In genomic region chr3:131190671-131191367, GRCm38 (mm10) we compare ENCODE assay signal across 21 mouse cellular contexts.
DNase-seq lines count a peak whose midpoint lies in the region; ATAC-seq lines count a peak whose summit lies in the region.
"Had no signal": no experiment of that assay in that cellular context is flagged by ENCODE, and none has a peak within 500 bp of the region (broad histone marks: within the 10 kb centered on the region; RNA-seq: fewer than 3 reads in every experiment).

No protein-coding gene starts in this region.

- no peak for ATAC-seq in CD4-positive, CD25-positive, alpha-beta regulatory T cell, adult 4 months
- ATAC-seq in kidney, embryonic 15.5 days (replicated peaks; ENCODE audit: low FRiP score) = 0 out of 2 replicates have a peak, but pooled peaks have one; percentile 40
- ATAC-seq in midbrain, embryonic 13.5 days = 0 out of 2 replicates have a peak, but pooled peaks have one; percentile 55

- no peak overlapping the region for H3K9ac ChIP-seq in kidney, embryonic 15.5 days
- no peak overlapping the region for H3K9ac ChIP-seq in midbrain, embryonic 13.5 days (replicated peaks)
- H3K9ac ChIP-seq: embryonic facial prominence, embryonic 12.5 days; forebrain, postnatal 0 days; hindbrain, embryonic 12.5 days had no signal

- 74% methylated on average over 19 of the region's 19 CpGs for WGBS in kidney, embryonic 15.5 days
- WGBS in midbrain, embryonic 13.5 days = 87% methylated on average over 19 of the region's 19 CpGs
- WGBS in midbrain, embryonic 10.5 days = 88% methylated on average over 19 of the region's 19 CpGs

- no peak overlapping the region for H3K4me3 ChIP-seq in kidney, embryonic 15.5 days (replicated peaks)
- no peak overlapping the region for H3K4me3 ChIP-seq in midbrain, embryonic 13.5 days (replicated peaks)
- H3K4me3 ChIP-seq in midbrain, embryonic 10.5 days = no peak overlapping the region
- H3K4me3 ChIP-seq: embryonic facial prominence, embryonic 12.5 days; heart, embryonic 10.5 days; hindbrain, embryonic 12.5 days had no signal

- H3K27me3 ChIP-seq in kidney, embryonic 15.5 days = no peaks in the 10 kb centered on the region
- H3K27me3 ChIP-seq in midbrain, embryonic 13.5 days = no peaks in the 10 kb centered on the region
- no peaks in the 10 kb centered on the region for H3K27me3 ChIP-seq in midbrain, embryonic 10.5 days (ENCODE audit: low read depth, poor library complexity, severe bottlenecking)
- H3K27me3 ChIP-seq: embryonic facial prominence, embryonic 12.5 days; hindbrain, embryonic 12.5 days had no signal

- H3K36me3 ChIP-seq in kidney, embryonic 15.5 days = no peaks in the 10 kb centered on the region
- peaks cover 31% of the 10 kb centered on the region for H3K36me3 ChIP-seq in midbrain, embryonic 13.5 days
- H3K36me3 ChIP-seq in midbrain, embryonic 10.5 days = peaks cover 82% of the 10 kb centered on the region
- H3K36me3 ChIP-seq: G1E; hindbrain, embryonic 12.5 days had no signal

- H3K9me3 ChIP-seq in kidney, embryonic 15.5 days (replicated peaks) = no peaks in the 10 kb centered on the region
- H3K9me3 ChIP-seq in midbrain, embryonic 13.5 days = no peaks in the 10 kb centered on the region
- H3K9me3 ChIP-seq in midbrain, embryonic 10.5 days (replicated peaks) = no peaks in the 10 kb centered on the region
- H3K9me3 ChIP-seq: embryonic facial prominence, embryonic 12.5 days; heart, embryonic 10.5 days; hindbrain, embryonic 12.5 days had no signal

- peak; percentile 41 for DNase-seq in CD4-positive, CD25-positive, alpha-beta regulatory T cell, adult 2 months (ENCODE audit: low read depth, low spot score)
- DNase-seq in kidney, adult 8-10 months = no peak
- no peak for DNase-seq in midbrain, embryonic 10.5 days (ENCODE audit: low spot score)
- peak; percentile 64 for DNase-seq in T-cell, adult 2 months (ENCODE audit: low spot score)
- DNase-seq in urinary bladder, postnatal 4 days (ENCODE audit: low spot score in 2 of 2) = no peak
- DNase-seq: adrenal gland, postnatal 14 days; B cell, adult 2 months; cerebellum, adult 11-12 months; cerebellum, adult 9-10 months; cerebellum, postnatal 25 days; forebrain, postnatal 0 days; gastrocnemius, postnatal 25 days; heart, postnatal 10 days; heart, postnatal 4 days had no signal

- 0 out of 2 replicates have a peak, but pooled peaks cover 6% of the 10 kb centered on the region for H3K4me1 ChIP-seq in kidney, embryonic 15.5 days
- H3K4me1 ChIP-seq in midbrain, embryonic 13.5 days (replicated peaks) = peaks cover 19% of the 10 kb centered on the region
- peaks cover 3% of the 10 kb centered on the region; the same call in 1 of the 2 replicates for H3K4me1 ChIP-seq in midbrain, embryonic 10.5 days
- H3K4me1 ChIP-seq: hindbrain, embryonic 12.5 days had no signal

- no peak overlapping the region for H3K4me2 ChIP-seq in kidney, embryonic 15.5 days
- no peak overlapping the region for H3K4me2 ChIP-seq in midbrain, embryonic 13.5 days (replicated peaks)
- H3K4me2 ChIP-seq: embryonic facial prominence, embryonic 12.5 days; hindbrain, embryonic 12.5 days had no signal

- no peak overlapping the region for H3K27ac ChIP-seq in kidney, embryonic 15.5 days
- H3K27ac ChIP-seq in midbrain, embryonic 13.5 days = no peak overlapping the region
- H3K27ac ChIP-seq in midbrain, embryonic 10.5 days (replicated peaks) = no peak overlapping the region
- H3K27ac ChIP-seq: embryonic facial prominence, embryonic 12.5 days; heart, embryonic 10.5 days; hindbrain, embryonic 12.5 days had no signal

Comparison
In these comparisons a context has a peak if more than half of its experiments do, and no peak if none do; other contexts are left out.
1. DNase-seq: peak in CD4-positive, CD25-positive, alpha-beta regulatory T cell, adult 2 months (single experiment) and T-cell, adult 2 months (single experiment); none in kidney, adult 8-10 months (0 of 2), midbrain, embryonic 10.5 days (single experiment) and urinary bladder, postnatal 4 days (0 of 2).